Mouse (Mus musculus) lung, postnatal 36 days (tissue): Measurements from ENCODE around the gene Mttp.

ENCODE experiments used
- DNase-seq: peaks from one replicate; pipeline ENCODE4 v3.0.0; 2022; ENCODE audit warnings: mixed read lengths

Mttp gene

DNA sequence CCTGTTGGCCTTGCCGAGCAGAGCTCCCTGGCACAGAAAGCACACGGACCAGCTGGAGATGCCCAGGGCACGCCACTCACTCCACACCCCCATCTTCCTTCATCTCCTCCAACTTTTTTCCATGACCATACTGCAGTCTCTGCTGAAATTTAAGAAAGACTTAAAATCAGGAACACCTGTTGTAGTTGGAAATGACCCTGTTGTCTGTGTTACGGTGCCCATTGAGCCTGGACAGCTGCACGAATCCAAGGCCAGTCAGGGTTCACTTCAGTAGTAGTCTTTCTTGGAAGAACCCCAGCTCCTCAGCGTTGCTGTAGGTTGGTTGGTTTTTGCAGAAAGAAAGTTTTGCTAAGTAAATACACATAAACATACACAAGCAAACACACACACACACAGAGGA is 95.2 kb downstream of the Mttp start:
- no peak for DNase-seq

DNA sequence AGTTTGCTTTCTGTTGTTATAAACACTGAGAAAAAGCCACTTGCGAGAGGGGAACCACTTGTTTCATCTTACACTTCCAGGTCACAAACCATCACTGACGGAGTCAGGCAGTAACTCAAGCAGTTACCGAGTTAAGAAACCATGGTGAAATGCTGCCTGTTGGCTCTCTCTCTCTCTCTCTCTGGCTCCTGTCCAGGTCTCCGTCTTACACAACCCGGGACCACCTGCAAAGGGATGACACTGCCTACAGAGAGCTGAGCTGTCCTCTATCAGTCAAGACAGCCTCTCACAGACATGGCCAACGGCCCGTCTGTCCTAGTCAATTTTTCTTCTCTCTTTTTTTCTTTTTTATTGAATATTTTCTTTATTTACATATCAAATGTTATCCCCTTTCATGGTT is 101.5 kb downstream of the Mttp start:
- DNase-seq: no peak

- no peak for DNase-seq
Measured at GRCm38 (mm10) chr3:138041591-138042301, 103.0 kb downstream of the Mttp start.

DNA sequence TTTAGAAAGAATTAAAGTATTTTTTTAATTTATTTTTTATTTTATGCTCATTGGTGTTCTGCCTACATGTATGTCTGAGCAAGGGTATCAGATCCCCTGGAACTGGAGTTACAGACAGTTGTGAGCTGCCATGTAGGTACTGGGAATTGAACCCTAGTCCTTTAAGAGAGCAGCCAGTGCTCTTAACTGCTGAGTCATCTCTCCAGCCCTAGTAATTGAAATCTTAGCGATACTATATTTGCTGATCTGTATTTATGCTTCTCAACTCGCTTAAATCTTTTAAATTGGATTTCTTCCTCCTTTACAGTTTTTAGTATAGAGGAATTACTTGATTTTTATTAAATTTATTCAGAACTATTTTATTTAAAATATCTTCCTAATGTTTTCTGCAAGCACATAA is 103.8 kb downstream of the Mttp start:
- no peak for DNase-seq
